Mouse (Mus musculus): Measurements from ENCODE around the gene Arr3.

DNA sequence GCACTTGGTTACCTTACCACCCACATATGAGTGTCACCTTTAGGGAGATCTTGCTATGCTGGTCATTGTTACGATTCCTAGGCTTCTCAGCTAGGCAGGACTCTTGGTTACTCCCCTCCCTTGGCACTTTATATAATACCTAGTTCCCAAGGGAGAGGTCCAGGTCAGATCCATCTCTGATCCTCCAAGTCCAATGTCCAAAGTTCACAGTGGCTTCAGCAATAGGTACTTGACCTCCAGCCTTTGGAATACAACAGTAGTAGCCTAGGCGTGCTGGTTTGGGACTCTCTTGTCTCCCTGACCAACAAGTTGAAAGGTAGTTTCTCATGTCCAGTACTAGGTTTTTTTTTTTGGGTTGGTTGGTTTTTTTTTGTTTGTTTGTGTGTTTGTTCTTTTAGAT lies 23.8 kb downstream of the Arr3 start:
- TF ChIP-seq CTCF (IDR thresholded peaks at IDR 0.05; ENCODE audit: control insufficient read depth, insufficient read depth, insufficient read length) (no peak), MYOD1 (IDR thresholded peaks at IDR 0.05; ENCODE audit: control insufficient read depth, insufficient read length, low read depth) (no peak), FOSL1 (IDR thresholded peaks at IDR 0.05; ENCODE audit: insufficient read depth, low read length, poor library complexity, severe bottlenecking) (no peak), MAX (IDR thresholded peaks at IDR 0.05) (no peak), MYOG (IDR thresholded peaks at IDR 0.05; ENCODE audit: control insufficient read depth, extremely low read depth, insufficient read length) (no peak), CEBPB (IDR thresholded peaks at IDR 0.05; ENCODE audit: low read depth) (no peak)
